Mouse (Mus musculus) lung, postnatal 0 days (tissue): Measurements from ENCODE around the gene Cdc42ep1.

Experiments used
- CTCF ChIP-seq: IDR thresholded peaks from 2 replicates; pipeline ENCODE4 v1.5.1; 2016; ENCODE audit warnings: antibody characterized with exemption, mild to moderate bottlenecking
- EP300 ChIP-seq: IDR thresholded peaks from 2 replicates; pipeline ENCODE4 v1.6.1; 2016; ENCODE audit warnings: antibody characterized with exemption, mild to moderate bottlenecking, control low read depth

DNA sequence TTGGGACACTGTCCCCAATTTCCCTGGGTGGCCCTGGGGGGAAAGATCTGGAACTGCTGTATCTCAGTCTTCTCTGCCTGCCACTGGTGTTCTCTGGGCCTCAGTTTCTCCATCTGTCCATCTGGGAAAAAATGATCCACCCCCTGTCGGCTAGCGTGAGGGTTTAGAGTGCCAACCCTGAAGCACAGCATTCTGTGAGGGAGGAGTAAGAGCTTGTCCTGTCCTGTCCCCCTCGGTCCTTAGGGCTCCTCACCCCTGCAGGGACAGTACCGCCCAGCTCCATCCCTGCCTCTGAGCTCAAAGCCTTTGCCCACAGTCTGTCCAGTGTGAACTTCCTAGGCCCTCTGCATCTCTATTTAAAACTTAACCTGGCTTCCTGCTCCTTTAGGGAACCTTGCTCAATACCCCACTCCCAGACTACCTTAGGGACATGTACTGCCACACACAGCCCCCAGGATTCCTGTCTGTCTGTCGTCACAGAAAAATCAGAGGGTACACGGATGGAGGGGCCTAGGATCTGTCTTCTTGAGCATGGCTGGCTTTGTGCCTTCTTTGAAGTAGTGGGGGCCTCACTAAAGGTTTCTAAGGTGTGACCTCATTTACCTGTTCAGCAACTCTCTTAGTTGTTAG, 1.1 kb upstream of the Cdc42ep1 start:
- TF ChIP-seq CTCF (no peak), EP300 (no peak)
